Mouse (Mus musculus): ENCODE measurements around the gene Nos2.

- TF ChIP-seq CTCF (IDR thresholded peaks at IDR 0.05; ENCODE audit: low read depth) = no peak
- TF ChIP-seq EP300 (IDR thresholded peaks at IDR 0.05; ENCODE audit: low read depth) = no peak
Measured at GRCm38 (mm10) chr11:78985505-78985904, 64.9 kb downstream of the Nos2 start.

All from heart, postnatal 0 days (tissue).